Mouse (Mus musculus) MEL (cell line): ENCODE measurements around the gene Sema5a. TPM values are rescaled to one million over a fixed set of nuclear protein-coding genes. Genes with fewer than 3 reads are reported as not detected.

ENCODE experiments used
- DNase-seq: peaks from one replicate; pipeline ENCODE4 v3.0.0; 2011; ENCODE audit warnings: low read depth, low spot score
- H3K27ac ChIP-seq: 2 replicates; pipeline ENCODE4 v1.5.1; 2012; ENCODE audit warnings: low read depth, mild to moderate bottlenecking, control low read depth, low read length, moderate library complexity; ENCODE audit not compliant: control insufficient read depth
- H3K27me3 ChIP-seq, 2 experiments: fragments of 150-350 bp in 1 of 2; sonication (generic) in 1 of 2; 2 replicates each; pipeline ENCODE4 v1.6.1; 2012; ENCODE audit warnings: low read length in 2 of 2, mild to moderate bottlenecking in 2 of 2, improper control_type of control experiment in 1 of 2, moderate library complexity in 1 of 2; ENCODE audit not compliant: insufficient read depth in 2 of 2, control insufficient read depth in 1 of 2
- H3K36me3 ChIP-seq, 2 experiments: 2 replicates each; pipeline ENCODE4 v1.6.1; 2012 to 2014; ENCODE audit warnings: low read length in 2 of 2, improper control_type of control experiment in 1 of 2, inconsistent platforms in 1 of 2, mild to moderate bottlenecking in 1 of 2; ENCODE audit not compliant: insufficient read depth in 2 of 2, control insufficient read depth in 1 of 2
- H3K4me1 ChIP-seq, 2 experiments: fragments of 150-350 bp in 1 of 2; sonication (generic) in 1 of 2; 2 replicates each; pipeline ENCODE4 v1.6.1; 2012; ENCODE audit warnings: low read length in 2 of 2, improper control_type of control experiment in 1 of 2, mild to moderate bottlenecking in 1 of 2; ENCODE audit not compliant: insufficient read depth in 2 of 2, control insufficient read depth in 1 of 2
- H3K4me3 ChIP-seq, 2 experiments: fragments of 150-350 bp in 1 of 2; sonication (generic) in 1 of 2; 2 replicates each; pipeline ENCODE4 v1.5.1; 2012; ENCODE audit warnings: low read depth in 2 of 2, low read length in 2 of 2, mild to moderate bottlenecking in 2 of 2, moderate library complexity in 2 of 2, control low read depth in 1 of 2, improper control_type of control experiment in 1 of 2; ENCODE audit not compliant: control insufficient read depth in 1 of 2, insufficient read depth in 1 of 2
- H3K79me2 ChIP-seq: 2 replicates; pipeline ENCODE4 v1.6.1; 2012; ENCODE audit warnings: mild to moderate bottlenecking, low read length, moderate library complexity; ENCODE audit not compliant: control insufficient read depth, poor library complexity, insufficient read depth
- H3K9ac ChIP-seq: 2 replicates; pipeline ENCODE4 v1.6.1; 2012; ENCODE audit warnings: low read depth, mild to moderate bottlenecking, control low read depth, low read length, moderate library complexity; ENCODE audit not compliant: control insufficient read depth, poor library complexity, severe bottlenecking
- H3K9me3 ChIP-seq: fragments of 150-350 bp; sonication (generic); replicated peaks from 2 replicates; pipeline ENCODE4 v1.6.1; 2012; ENCODE audit warnings: mild to moderate bottlenecking, low read length, improper control_type of control experiment, moderate library complexity; ENCODE audit not compliant: insufficient read depth
- BHLHE40 ChIP-seq: IDR thresholded peaks from 2 replicates; pipeline ENCODE4 v1.6.1; 2012; ENCODE audit warnings: low read depth, mild to moderate bottlenecking, inconsistent platforms, low read length, improper control_type of control experiment, borderline replicate concordance
- CHD1 ChIP-seq: IDR thresholded peaks from 2 replicates; pipeline ENCODE4 v1.6.1; 2012; ENCODE audit warnings: low read depth, mild to moderate bottlenecking, inconsistent platforms, low read length, improper control_type of control experiment
- CHD2 ChIP-seq: IDR thresholded peaks from 2 replicates; pipeline ENCODE4 v1.6.1; 2011; ENCODE audit warnings: low read length, improper control_type of control experiment
- CTCF ChIP-seq, 3 experiments: IDR thresholded peaks in 2 of 3; conservative IDR thresholded peaks in 1 of 3; 2 replicates each; pipeline ENCODE4 v1.5.1; 2011 to 2012; ENCODE audit warnings: low read length in 3 of 3, low read depth in 2 of 3, mild to moderate bottlenecking in 2 of 3, improper control_type of control experiment in 1 of 3, inconsistent platforms in 1 of 3, mixed read lengths in 1 of 3, moderate library complexity in 1 of 3; ENCODE audit not compliant: control insufficient read depth in 1 of 3, insufficient read depth in 1 of 3, poor library complexity in 1 of 3, severe bottlenecking in 1 of 3
- E2F4 ChIP-seq: IDR thresholded peaks from 2 replicates; pipeline ENCODE4 v1.6.1; 2011; ENCODE audit warnings: low read depth, low read length, improper control_type of control experiment, borderline replicate concordance
- GABPA ChIP-seq: IDR thresholded peaks from 2 replicates; pipeline ENCODE4 v1.6.1; 2012; ENCODE audit warnings: low read depth, mild to moderate bottlenecking, inconsistent platforms, low read length, improper control_type of control experiment, moderate library complexity
- HCFC1 ChIP-seq: IDR thresholded peaks from 2 replicates; pipeline ENCODE4 v1.6.1; 2012; ENCODE audit warnings: low read depth, mild to moderate bottlenecking, inconsistent platforms, low read length, improper control_type of control experiment, moderate library complexity
- JUND ChIP-seq: IDR thresholded peaks from 2 replicates; pipeline ENCODE4 v1.6.1; 2011; ENCODE audit warnings: low read depth, mild to moderate bottlenecking, improper control_type of control experiment, low read length
- MEF2A ChIP-seq: IDR thresholded peaks from 2 replicates; pipeline ENCODE4 v1.6.1; 2014; ENCODE audit warnings: low read depth, mild to moderate bottlenecking, inconsistent platforms, low read length, improper control_type of control experiment; ENCODE audit not compliant: poor library complexity, insufficient replicate concordance, severe bottlenecking; ENCODE audit errors: extremely low read depth
- MXI1 ChIP-seq: IDR thresholded peaks from 2 replicates; pipeline ENCODE4 v1.6.1; 2011; ENCODE audit warnings: mild to moderate bottlenecking, low read depth, low read length, improper control_type of control experiment
- MYB ChIP-seq: IDR thresholded peaks from 2 replicates; pipeline ENCODE4 v1.6.1; 2011; ENCODE audit warnings: mild to moderate bottlenecking, low read depth, low read length, improper control_type of control experiment
- NELFE ChIP-seq: IDR thresholded peaks from 2 replicates; pipeline ENCODE4 v1.6.1; 2011; ENCODE audit warnings: low read depth, low read length, improper control_type of control experiment
- NRF1 ChIP-seq: IDR thresholded peaks from 2 replicates; pipeline ENCODE4 v1.6.1; 2014; ENCODE audit warnings: low read depth, mild to moderate bottlenecking, inconsistent platforms, low read length, improper control_type of control experiment, moderate library complexity; ENCODE audit not compliant: poor library complexity, insufficient read depth, severe bottlenecking
- POLR2A ChIP-seq, 2 experiments: IDR thresholded peaks; 2 replicates each; pipeline ENCODE4 v1.6.1; 2011 to 2012; ENCODE audit warnings: low read length in 2 of 2, mild to moderate bottlenecking in 2 of 2, control low read depth in 1 of 2, improper control_type of control experiment in 1 of 2, low read depth in 1 of 2, moderate library complexity in 1 of 2; ENCODE audit not compliant: control insufficient read depth in 1 of 2, insufficient read depth in 1 of 2, poor library complexity in 1 of 2
- POLR2AphosphoS5 ChIP-seq: IDR thresholded peaks from 2 replicates; pipeline ENCODE4 v1.6.1; 2012; ENCODE audit warnings: low read depth, borderline replicate concordance, mild to moderate bottlenecking, inconsistent platforms, low read length, moderate library complexity, mixed read lengths
- SMC3 ChIP-seq: IDR thresholded peaks from 2 replicates; pipeline ENCODE4 v1.6.1; 2011; ENCODE audit warnings: low read depth, low read length, improper control_type of control experiment
- TAL1 ChIP-seq: IDR thresholded peaks from 2 replicates; pipeline ENCODE4 v1.6.1; 2012; ENCODE audit warnings: mild to moderate bottlenecking, inconsistent platforms, low read length, moderate library complexity, mixed read lengths
- TBP ChIP-seq: IDR thresholded peaks from 2 replicates; pipeline ENCODE4 v1.8.0; 2011; ENCODE audit warnings: low read depth, low read length, improper control_type of control experiment
- TCF12 ChIP-seq: IDR thresholded peaks from 2 replicates; pipeline ENCODE4 v1.6.1; 2014; ENCODE audit warnings: low read depth, mild to moderate bottlenecking, inconsistent platforms, low read length, improper control_type of control experiment, moderate library complexity
- UBTF ChIP-seq: IDR thresholded peaks from 2 replicates; pipeline ENCODE4 v1.6.1; 2012; ENCODE audit warnings: low read depth, mild to moderate bottlenecking, inconsistent platforms, low read length, improper control_type of control experiment, moderate library complexity, borderline replicate concordance; ENCODE audit not compliant: insufficient read depth
- ZKSCAN1 ChIP-seq: IDR thresholded peaks from 2 replicates; pipeline ENCODE4 v1.6.1; 2012; ENCODE audit warnings: low read depth, mild to moderate bottlenecking, inconsistent platforms, low read length, improper control_type of control experiment, moderate library complexity
- ZMIZ1 ChIP-seq: IDR thresholded peaks from 2 replicates; pipeline ENCODE4 v1.6.1; 2012; ENCODE audit warnings: low read depth, mild to moderate bottlenecking, inconsistent platforms, low read length, improper control_type of control experiment, moderate library complexity
- ZNF384 ChIP-seq: IDR thresholded peaks from 2 replicates; pipeline ENCODE4 v1.6.1; 2012; ENCODE audit warnings: low read depth, mild to moderate bottlenecking, inconsistent platforms, low read length, improper control_type of control experiment
- polyA plus RNA-seq, 2 experiments: library from polyadenylated mRNA; stranded (reverse) in 1 of 2; unstranded in 1 of 2; fragments of >175 nt in 1 of 2; fragments of >200 nt in 1 of 2; gene quantifications; 2 replicates each; pipeline versions ENCODE4 v1.2.1 to v1.2.4; 2012; ENCODE audit warnings: low replicate concordance in 2 of 2, low read depth in 1 of 2; ENCODE audit not compliant: insufficient read length in 2 of 2, insufficient read depth in 1 of 2, missing spikeins in 1 of 2
- total RNA-seq: library from RNA; depleted of rRNA; stranded (reverse); fragments of 300-350 nt; gene quantifications from 2 replicates; pipeline ENCODE4 v1.2.3, GENCODE M21; 2012

Sema5a gene
- total and polyA plus RNA-seq, 3 experiments, result not detected

DNA sequence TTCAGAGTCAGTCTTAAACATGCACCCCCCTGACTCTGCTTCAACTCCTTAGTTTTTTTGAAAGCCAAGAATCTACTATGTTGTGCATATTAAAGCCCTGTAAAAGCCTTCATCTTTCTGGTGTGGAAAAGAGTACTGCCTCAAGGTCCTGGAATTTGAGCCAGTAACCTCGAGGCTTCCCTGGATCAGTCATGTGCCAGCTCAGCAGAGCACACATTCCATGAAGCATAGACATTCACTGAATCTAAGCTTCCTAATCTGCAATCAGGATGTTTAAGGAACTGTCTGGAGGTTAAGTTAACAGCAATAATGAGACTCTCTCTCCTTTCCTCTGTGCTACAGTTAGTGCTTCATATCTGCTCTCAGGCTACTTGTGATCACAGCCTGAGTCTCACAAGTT lies 270.3 kb downstream of the Sema5a start:
- Histone ChIP-seq H3K36me3 (no peaks in the 10 kb centered on the region), H3K27me3 (no peaks in the 10 kb centered on the region), H3K27ac (no peak overlapping the region), H3K9ac (no peak overlapping the region), H3K4me1 (no peaks in the 10 kb centered on the region), H3K9me3 (no peaks in the 10 kb centered on the region), H3K4me3 (no peak overlapping the region), H3K79me2 (no peaks in the 10 kb centered on the region)
- TF ChIP-seq NRF1 (no peak), TCF12 (no peak), GABPA (no peak), ZKSCAN1 (no peak), CHD2 (no peak), CTCF (IDR thresholded peaks at IDR 0.05 in 2 of 3, conservative IDR thresholded peaks at IDR 0.05 in 1 of 3; ENCODE audit: control insufficient read depth in 1 of 3, insufficient read depth in 1 of 3, low read depth in 2 of 3, low read length in 3 of 3, poor library complexity in 1 of 3, severe bottlenecking in 1 of 3) (no peak), TAL1 (no peak), MEF2A (no peak), ZNF384 (no peak), BHLHE40 (no peak), TBP (no peak), JUND (no peak)
- DNase-seq, result no peak

DNA sequence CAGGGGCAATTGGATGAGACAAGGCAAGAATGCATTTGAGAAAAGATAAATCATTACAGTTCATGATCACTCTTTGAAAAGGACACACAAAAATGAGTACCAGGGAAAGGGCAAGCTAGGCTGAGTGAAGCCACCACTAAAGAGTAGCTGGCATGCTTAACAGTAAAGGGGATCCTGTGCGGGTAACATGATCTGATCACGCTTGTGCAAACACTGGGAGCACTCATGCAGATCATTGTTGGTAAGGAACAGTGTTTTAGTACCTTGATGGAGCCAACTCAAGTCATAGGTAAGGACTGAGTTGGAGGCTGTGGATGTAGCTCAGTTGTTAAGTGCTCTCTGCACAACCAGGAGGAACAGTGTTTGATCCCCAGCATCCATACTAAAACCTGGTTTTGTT lies 273.3 kb downstream of the Sema5a start:
- no peaks in the 10 kb centered on the region for H3K79me2 ChIP-seq
- no peak overlapping the region for H3K9ac ChIP-seq
- TF ChIP-seq MXI1, result no peak
- TF ChIP-seq CHD1, result no peak
- TF ChIP-seq HCFC1, result no peak
- TF ChIP-seq MYB, result no peak
- TF ChIP-seq CHD2, result no peak
- no peak for TF ChIP-seq POLR2A (IDR thresholded peaks at IDR 0.05; ENCODE audit: control insufficient read depth in 1 of 2, insufficient read depth in 1 of 2, low read depth in 1 of 2, low read length in 2 of 2, poor library complexity in 1 of 2)
- no peak for TF ChIP-seq POLR2AphosphoS5
- TF ChIP-seq E2F4, result no peak
- no peak for TF ChIP-seq UBTF
- TF ChIP-seq ZMIZ1, result no peak
- TF ChIP-seq SMC3, result no peak
- TF ChIP-seq NELFE, result no peak
- no peak for TF ChIP-seq ZNF384
- no peaks in the 10 kb centered on the region for H3K4me1 ChIP-seq
- H3K36me3 ChIP-seq, result no peaks in the 10 kb centered on the region
- H3K9me3 ChIP-seq, result no peaks in the 10 kb centered on the region
- no peaks in the 10 kb centered on the region for H3K27me3 ChIP-seq
- H3K4me3 ChIP-seq, result no peak overlapping the region
- no peak overlapping the region for H3K27ac ChIP-seq
- DNase-seq, result no peak
